10 mouse cellular contexts compared by ENCODE assay signal in the genomic region with DNA sequence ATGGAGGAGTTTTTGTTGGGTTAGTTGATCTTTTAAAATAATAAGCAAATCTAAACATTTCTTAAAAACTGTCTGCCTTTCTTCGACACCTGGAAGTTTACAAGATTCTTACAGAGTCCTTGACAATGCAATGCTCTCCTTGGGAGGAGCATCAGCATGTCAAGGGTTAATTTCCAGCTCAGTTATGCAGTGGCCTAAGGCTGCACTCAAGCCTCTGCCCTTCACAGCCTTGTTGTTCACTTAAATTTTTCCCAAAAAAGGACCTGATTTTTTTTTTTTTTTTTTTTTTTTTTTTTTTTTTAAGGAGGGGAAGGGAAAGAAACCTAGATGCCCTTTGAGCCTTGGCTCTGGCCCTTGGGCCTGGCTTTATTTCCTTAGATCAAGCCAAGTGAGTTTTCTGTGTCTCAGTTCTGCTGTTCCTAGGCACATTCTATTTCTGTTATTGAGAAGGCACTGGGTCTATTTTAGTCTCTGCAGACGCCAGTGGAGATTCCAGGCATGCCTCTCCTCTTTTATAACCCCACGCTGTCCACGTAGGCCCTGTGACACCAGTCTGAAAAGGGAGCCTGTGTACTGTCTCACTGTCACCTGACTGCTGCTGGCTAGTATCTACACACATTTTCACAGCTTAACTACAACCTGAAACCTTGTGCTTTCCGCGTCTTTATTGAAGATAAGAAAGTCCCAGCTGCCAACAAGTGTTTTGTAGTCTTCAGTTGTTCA. TPM values are rescaled to one million over a fixed set of nuclear protein-coding genes. Genes with fewer than 3 reads are reported as not detected.
DNase-seq lines count a peak whose midpoint lies in the region; ATAC-seq lines count a peak whose summit lies in the region.
"Had no signal": no experiment of that assay in that cellular context is flagged by ENCODE, and none has a peak within 500 bp of the region (broad histone marks: within the 10 kb centered on the region; RNA-seq: fewer than 3 reads in every experiment).

No protein-coding gene starts in this region.

- ATAC-seq in heart, embryonic 15.5 days (replicated peaks; ENCODE audit: insufficient number of reproducible peaks, insufficient read depth, low FRiP score, low read depth) = peak; percentile 84
- ATAC-seq in hindbrain, embryonic 16.5 days = no peak

- peaks cover 49% of the 10 kb centered on the region for H3K4me1 ChIP-seq in heart, embryonic 15.5 days (replicated peaks)
- H3K4me1 ChIP-seq in hindbrain, embryonic 16.5 days (ENCODE audit: control insufficient read depth, insufficient read depth, low read depth, low read length) = no peaks in the 10 kb centered on the region
- no peaks in the 10 kb centered on the region for H3K4me1 ChIP-seq in hindbrain, embryonic 10.5 days (replicated peaks)

- DNase-seq in adrenal gland, adult 2 months = peak; percentile 5
- no peak for DNase-seq in adrenal gland, postnatal 4 days (ENCODE audit: low spot score in 2 of 2)
- DNase-seq in brain, adult 2 months (ENCODE audit: low read depth, low spot score) = peak; percentile 69
- DNase-seq in lung, adult 18-20 months = peak; percentile 27 to 37
- DNase-seq in hindbrain, embryonic 10.5 days (ENCODE audit: low spot score) = no peak
- DNase-seq in testis, postnatal 10 days (ENCODE audit: low spot score) = no peak
- DNase-seq: adrenal gland, postnatal 25 days had no signal

- no peak overlapping the region for H3K4me3 ChIP-seq in heart, embryonic 15.5 days
- H3K4me3 ChIP-seq in hindbrain, embryonic 16.5 days (ENCODE audit: low read length) = no peak overlapping the region
- no peak overlapping the region for H3K4me3 ChIP-seq in hindbrain, embryonic 10.5 days

- H3K27ac ChIP-seq in heart, embryonic 15.5 days = peak overlapping the region; percentile 96
- no peak overlapping the region for H3K27ac ChIP-seq in hindbrain, embryonic 16.5 days (ENCODE audit: low read depth, low read length)
- no peak overlapping the region for H3K27ac ChIP-seq in hindbrain, embryonic 10.5 days
- H3K27ac ChIP-seq: liver, embryonic 14.5 days had no signal

- no peaks in the 10 kb centered on the region for H3K27me3 ChIP-seq in heart, embryonic 15.5 days
- no peaks in the 10 kb centered on the region for H3K27me3 ChIP-seq in hindbrain, embryonic 16.5 days (replicated peaks; ENCODE audit: control insufficient read depth, insufficient read depth, low read length)
- H3K27me3 ChIP-seq in hindbrain, embryonic 10.5 days (ENCODE audit: insufficient read depth, poor library complexity, severe bottlenecking) = no peaks in the 10 kb centered on the region

- H3K9ac ChIP-seq in heart, embryonic 15.5 days = no peak overlapping the region
- H3K9ac ChIP-seq in hindbrain, embryonic 16.5 days (ENCODE audit: low read depth, low read length) = no peak overlapping the region
- H3K9ac ChIP-seq: liver, embryonic 14.5 days had no signal

- H3K4me2 ChIP-seq in heart, embryonic 15.5 days = 0 out of 2 replicates have a peak overlapping the region, but pooled peaks have one; percentile 11
- H3K4me2 ChIP-seq in hindbrain, embryonic 16.5 days (ENCODE audit: low read length) = no peak overlapping the region

- 28% methylated on average over 6 of the region's 6 CpGs for WGBS in heart, embryonic 15.5 days
- 70% methylated on average over 6 of the region's 6 CpGs for WGBS in hindbrain, embryonic 16.5 days
- WGBS in hindbrain, embryonic 10.5 days = 64% methylated on average over 6 of the region's 6 CpGs

- H3K36me3 ChIP-seq in heart, embryonic 15.5 days = peaks cover 5% of the 10 kb centered on the region; the same call in 1 of the 2 replicates
- peaks cover 3% of the 10 kb centered on the region; the same call in 1 of the 2 replicates for H3K36me3 ChIP-seq in hindbrain, embryonic 16.5 days (ENCODE audit: control insufficient read depth, insufficient read depth, low read length)
- peaks cover 45% of the 10 kb centered on the region for H3K36me3 ChIP-seq in hindbrain, embryonic 10.5 days

- H3K9me3 ChIP-seq in heart, embryonic 15.5 days (replicated peaks) = no peaks in the 10 kb centered on the region
- H3K9me3 ChIP-seq in hindbrain, embryonic 16.5 days (ENCODE audit: control insufficient read depth, low read length) = no peaks in the 10 kb centered on the region
- no peaks in the 10 kb centered on the region for H3K9me3 ChIP-seq in hindbrain, embryonic 10.5 days

RNA-seq across cellular contexts. Expression of a gene that starts 36.0 kb away (rescaled TPM):
- 10 to 100 TPM in 1 of 2 experiments, 1 to 10 TPM in 1; 8.4 to 12.3 TPM for total RNA-seq in adrenal gland, adult 2 months (2021)
- 4.1 and 6.5 TPM in 2 replicates for polyA plus RNA-seq in adrenal gland, adult 2 months (2012; rRNA removed)
- total RNA-seq in adrenal gland, postnatal 4 days (2021) = 10 to 100 TPM; 20.6 to 22.9 TPM
- 12.8 and 13.4 TPM in 2 replicates for polyA plus RNA-seq in heart, embryonic 15.5 days (2015; fragmentation: Nextera tagmentation; extraction: Ambion mirVana)
- 17.7 and 19.0 TPM in 2 replicates for polyA plus RNA-seq in hindbrain, embryonic 16.5 days (2015; fragmentation: Nextera tagmentation; extraction: Ambion mirVana)
- 16.4 and 16.9 TPM in 2 replicates for polyA plus RNA-seq in hindbrain, embryonic 10.5 days (2016; fragmentation: Nextera tagmentation; extraction: Ambion mirVana)

RNA-seq across cellular contexts. Expression of a gene that starts 38.1 kb away (rescaled TPM):
- total RNA-seq in adrenal gland, adult 2 months (2021) = 1 to 10 TPM; 3.7 TPM
- not detected in 2 replicates for polyA plus RNA-seq in adrenal gland, adult 2 months (2012; rRNA removed)
- total RNA-seq in adrenal gland, postnatal 4 days (2021) = 10 to 100 TPM in 1 of 2 experiments, 1 to 10 TPM in 1; 8.2 to 14.1 TPM
- 196 and 326 TPM in 2 replicates for polyA plus RNA-seq in heart, embryonic 15.5 days (2015; fragmentation: Nextera tagmentation; extraction: Ambion mirVana)
- polyA plus RNA-seq in hindbrain, embryonic 16.5 days (2015; fragmentation: Nextera tagmentation; extraction: Ambion mirVana) = 1.7 and 2.4 TPM in 2 replicates
- polyA plus RNA-seq in hindbrain, embryonic 10.5 days (2016; fragmentation: Nextera tagmentation; extraction: Ambion mirVana) = 2.8 and 5.2 TPM in 2 replicates

RNA-seq across cellular contexts. Expression of a gene that starts 42.0 kb away (rescaled TPM):
- 10 to 100 TPM; 87.8 to 99.7 TPM for total RNA-seq in adrenal gland, adult 2 months (2021)
- 8.4 and 14.0 TPM in 2 replicates for polyA plus RNA-seq in adrenal gland, adult 2 months (2012; rRNA removed)
- total RNA-seq in adrenal gland, postnatal 4 days (2021) = 10 to 100 TPM; 91.9 to 92.1 TPM
- 25.0 and 29.2 TPM in 2 replicates for polyA plus RNA-seq in heart, embryonic 15.5 days (2015; fragmentation: Nextera tagmentation; extraction: Ambion mirVana)
- polyA plus RNA-seq in hindbrain, embryonic 16.5 days (2015; fragmentation: Nextera tagmentation; extraction: Ambion mirVana) = 82.4 and 91.2 TPM in 2 replicates
- 49.5 and 53.8 TPM in 2 replicates for polyA plus RNA-seq in hindbrain, embryonic 10.5 days (2016; fragmentation: Nextera tagmentation; extraction: Ambion mirVana)

Comparison
In these comparisons a context has a peak if more than half of its experiments do, and no peak if none do; other contexts are left out.
1. DNase-seq: peak in adrenal gland, adult 2 months (single experiment), brain, adult 2 months (single experiment) and lung, adult 18-20 months (2 of 2); none in adrenal gland, postnatal 4 days (0 of 2), hindbrain, embryonic 10.5 days (single experiment) and testis, postnatal 10 days (single experiment).
2. RNA of a gene that starts 38.1 kb away (polyA plus RNA-seq): 196 to 326 TPM in heart, embryonic 15.5 days; 2.8 to 5.2 TPM in hindbrain, embryonic 10.5 days, 1.7 to 2.4 TPM in hindbrain, embryonic 16.5 days and not detected in adrenal gland, adult 2 months; every median in the first group is over 10 times any median in the second.